Mouse (Mus musculus) gastrocnemius, adult 2 months (tissue): ENCODE measurements at regions not wholly inside any gene's neighbourhood (a gene's known extent, or its start where the extent isn't known, plus 50 kb on each side); places are given as distances from the start of the nearest gene placed in this dataset.

ENCODE experiments used
- DNase-seq: peaks from one replicate; pipeline ENCODE4 v3.0.0; 2022
- H3K27ac ChIP-seq: fragments of 200-600 bp; 2 replicates; pipeline ENCODE4 v1.8.1; 2022; ENCODE audit warnings: mild to moderate bottlenecking
- H3K4me3 ChIP-seq: fragments of 200-600 bp; 2 replicates; pipeline ENCODE4 v1.8.1; 2022; ENCODE audit warnings: mild to moderate bottlenecking, moderate library complexity
- CTCF ChIP-seq: fragments of 200-600 bp; IDR thresholded peaks from 2 replicates; pipeline ENCODE4 v1.8.1; 2022; ENCODE audit warnings: antibody characterized with exemption, mild to moderate bottlenecking, moderate library complexity
- intact Hi-C: fragments of 180-260 bp; cut with DNase I; formaldehyde crosslinking; loops from one replicate; pipeline ENCODE4 v1.15.1; 2025

DNA sequence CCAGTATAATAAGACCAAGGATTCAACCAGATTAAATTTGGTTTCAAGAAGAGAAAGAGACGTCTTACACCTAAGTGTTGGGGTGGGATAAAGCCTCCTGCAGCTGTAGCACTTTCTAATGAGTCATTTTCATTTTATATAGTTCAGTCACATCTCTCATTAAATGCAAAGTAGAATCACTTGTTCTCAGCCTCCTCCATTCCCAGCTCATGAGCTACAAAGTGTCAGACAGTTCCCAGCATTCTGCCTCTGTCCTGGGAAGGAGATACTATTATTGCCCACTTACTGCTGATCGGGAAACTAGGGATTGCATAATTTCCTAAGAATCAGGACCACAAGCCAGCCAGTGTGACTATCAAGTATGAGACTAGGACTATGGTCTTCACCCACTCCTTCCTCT is 158.9 kb downstream of the Tph2 start:
- no peak for TF ChIP-seq CTCF
- intact Hi-C loops: no loop called here
- Histone ChIP-seq H3K27ac (no peak overlapping the region), H3K4me3 (no peak overlapping the region)
- DNase-seq: no peak

DNA sequence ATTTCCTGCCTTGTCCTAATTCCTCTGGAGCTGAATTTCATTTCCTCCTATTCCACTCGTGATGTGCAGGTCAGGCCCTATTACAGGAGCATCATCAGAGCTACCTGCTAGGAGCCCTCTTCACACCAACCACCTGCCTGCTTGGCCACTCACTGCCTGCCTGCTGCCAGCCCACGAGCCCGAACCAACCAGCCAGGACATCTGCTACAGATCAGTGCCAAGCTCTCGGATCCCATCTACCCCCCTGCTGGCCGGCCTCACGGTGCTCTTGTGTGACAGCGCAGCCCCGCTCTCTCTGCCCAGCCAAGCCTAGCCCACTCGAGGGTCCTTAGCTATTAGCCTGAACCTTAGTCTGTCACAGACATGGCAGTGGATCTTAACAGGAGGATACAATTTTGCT is 165.4 kb downstream of the Tph2 start:
- intact Hi-C loops: no loop called here
- peak; percentile 13 for DNase-seq
- no peak for TF ChIP-seq CTCF

DNA sequence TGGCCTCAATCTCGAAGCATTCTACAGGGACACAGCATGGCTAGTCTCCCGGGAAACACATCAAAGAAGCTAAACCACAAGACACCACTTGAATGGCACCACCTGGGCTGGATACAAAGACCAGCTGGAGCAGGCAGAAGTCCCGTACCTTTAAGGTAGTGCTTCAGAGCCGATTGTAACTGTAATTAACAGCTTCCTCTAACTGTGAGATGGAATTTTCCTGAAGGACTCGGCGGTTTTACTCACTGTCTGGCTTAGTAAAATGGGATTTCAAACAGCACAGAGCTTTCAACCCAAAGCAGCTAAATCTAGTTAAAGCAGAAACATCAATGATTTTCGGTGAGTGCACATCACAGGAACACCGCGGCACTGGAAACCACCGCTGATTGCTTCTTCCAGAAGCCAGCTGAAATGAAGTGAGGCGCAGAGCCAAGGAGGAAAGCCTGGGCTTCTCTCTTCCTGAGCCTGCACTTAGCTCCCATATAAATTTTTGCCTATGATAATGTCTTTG is 171.3 kb downstream of the Tph2 start:
- intact Hi-C loops: no loop called here
- H3K27ac ChIP-seq: no peak overlapping the region
- peak overlapping the region; percentile 33 for H3K4me3 ChIP-seq
- DNase-seq: no peak
- TF ChIP-seq CTCF: no peak

More for the DNA sequence above, 165.4 kb downstream of the Tph2 start:
- Histone ChIP-seq H3K27ac (no peak overlapping the region), H3K4me3 (no peak overlapping the region)

DNA sequence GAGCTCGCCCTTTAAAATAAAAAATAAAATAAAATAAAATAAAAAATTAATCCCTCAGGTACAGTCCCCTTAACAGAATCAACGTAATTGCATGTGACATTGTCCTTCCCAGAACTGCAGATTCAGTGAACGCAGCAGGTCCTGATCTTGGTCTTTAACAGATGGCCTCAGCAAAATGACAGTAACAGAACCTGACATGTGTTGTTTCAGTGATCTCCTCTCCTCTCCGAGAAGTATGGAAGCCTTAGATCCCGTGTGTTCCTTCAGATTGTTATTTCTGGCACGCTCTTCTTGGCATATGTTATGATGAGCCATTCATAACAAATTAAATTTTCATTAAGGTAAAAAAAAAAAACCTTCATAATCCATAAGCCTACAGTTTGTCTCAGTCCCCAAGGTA is 171.9 kb downstream of the Tph2 start:
- Histone ChIP-seq H3K4me3 (no peak overlapping the region), H3K27ac (no peak overlapping the region)
- no peak for TF ChIP-seq CTCF
- intact Hi-C loops: no loop called here
- no peak for DNase-seq

DNA sequence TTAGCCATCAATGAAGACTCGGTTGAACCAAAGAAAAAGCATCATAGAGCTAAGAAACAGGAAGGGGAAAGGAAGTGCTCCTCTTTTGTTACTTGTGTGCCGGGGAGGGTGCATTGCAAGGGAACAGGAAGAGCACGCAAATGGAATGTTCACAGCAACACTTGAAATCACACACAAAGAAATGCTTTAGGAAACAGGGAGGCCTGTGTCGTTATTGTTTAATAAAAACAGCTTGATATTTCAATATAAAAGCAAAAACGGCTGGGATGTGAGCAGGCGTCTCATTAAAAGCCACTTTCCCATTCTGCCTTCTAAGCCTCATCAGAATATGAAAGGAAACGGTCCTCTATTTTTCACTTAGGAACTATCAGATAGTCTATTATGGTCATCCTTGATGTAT is 172.5 kb downstream of the Tph2 start:
- Histone ChIP-seq H3K4me3 (no peak overlapping the region), H3K27ac (no peak overlapping the region)
- TF ChIP-seq CTCF: no peak
- intact Hi-C loops: no loop called here
- no peak for DNase-seq

DNA sequence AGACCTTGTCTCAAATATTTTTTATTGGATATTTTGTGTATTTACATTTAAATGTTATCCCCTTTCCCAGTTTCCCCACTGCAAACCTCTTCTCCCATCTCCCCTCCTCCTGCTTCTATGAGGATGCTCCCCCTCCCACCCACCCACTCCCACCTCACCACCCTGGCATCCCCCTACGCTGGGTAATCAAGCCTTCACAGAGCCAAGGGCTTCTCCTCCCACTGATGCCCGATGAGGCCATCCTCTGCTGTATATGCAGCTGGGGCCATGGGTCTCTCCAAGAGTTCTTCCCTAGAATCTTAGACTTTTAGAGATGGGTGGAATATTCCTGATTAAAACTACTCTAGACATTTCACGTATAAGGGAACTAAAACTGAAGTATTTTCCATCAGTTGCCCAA is 172.9 kb downstream of the Tph2 start:
- DNase-seq: no peak
- intact Hi-C loops: no loop called here
- H3K4me3 ChIP-seq: no peak overlapping the region
- no peak for TF ChIP-seq CTCF
- H3K27ac ChIP-seq: no peak overlapping the region

DNA sequence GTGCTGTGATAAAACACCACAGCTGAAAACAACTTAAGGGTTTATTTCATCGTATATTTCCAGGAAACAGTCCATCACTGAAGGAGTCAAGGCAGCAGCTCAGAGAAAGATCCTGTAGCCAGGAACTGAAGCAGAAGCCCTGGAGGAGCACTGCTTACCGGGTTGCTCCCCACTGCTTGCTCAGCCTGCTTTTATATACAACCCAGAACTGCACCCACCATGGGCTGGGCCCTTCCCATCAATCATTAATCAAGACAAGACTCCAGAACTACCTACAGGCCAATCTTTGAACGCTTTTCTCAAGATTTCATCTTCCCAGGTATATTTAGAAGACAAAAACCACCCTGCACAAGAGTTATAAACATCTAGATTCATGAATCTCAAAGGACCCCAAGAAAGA is 188.4 kb downstream of the Tph2 start:
- TF ChIP-seq CTCF: no peak

DNA sequence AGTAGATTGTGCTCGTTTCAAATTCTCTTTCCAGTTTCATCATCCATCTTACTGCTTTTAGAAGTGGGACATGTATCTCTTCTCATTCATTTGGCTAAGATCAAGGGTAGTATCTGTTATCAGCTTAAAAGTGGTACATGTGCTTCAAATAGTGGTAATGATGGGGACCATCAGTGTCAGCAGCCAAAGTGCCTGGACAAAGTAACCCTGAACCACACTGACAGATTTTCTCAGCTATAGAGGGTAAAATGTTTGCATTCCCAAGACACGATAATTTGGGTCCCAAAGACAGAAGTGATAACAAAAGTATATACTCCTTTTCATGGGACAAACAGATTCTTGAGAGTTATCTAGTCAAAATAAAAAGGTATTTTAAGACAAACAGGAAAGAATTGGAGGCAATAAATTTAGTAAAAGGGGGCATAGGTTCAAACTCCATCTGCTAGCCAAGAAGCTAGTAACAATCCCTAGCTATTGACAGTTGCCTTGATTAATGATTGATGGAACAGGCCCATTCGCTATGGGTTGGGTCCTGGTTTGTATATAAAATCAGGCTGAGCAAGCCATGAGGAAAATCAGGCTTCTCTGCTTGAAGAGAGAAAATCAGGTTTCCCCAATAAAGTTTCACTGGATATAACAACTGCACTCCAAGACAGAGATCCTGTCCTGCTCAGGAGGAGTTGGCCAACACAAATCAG is 189.5 kb downstream of the Tph2 start:
- TF ChIP-seq CTCF: no peak
- intact Hi-C loops: no loop called here
- H3K4me3 ChIP-seq: no peak overlapping the region
- no peak overlapping the region for H3K27ac ChIP-seq
- no peak for DNase-seq

More for the DNA sequence above, 188.4 kb downstream of the Tph2 start:
- intact Hi-C loops: no loop called here
- no peak overlapping the region for H3K4me3 ChIP-seq
- no peak overlapping the region for H3K27ac ChIP-seq
- no peak for DNase-seq

DNA sequence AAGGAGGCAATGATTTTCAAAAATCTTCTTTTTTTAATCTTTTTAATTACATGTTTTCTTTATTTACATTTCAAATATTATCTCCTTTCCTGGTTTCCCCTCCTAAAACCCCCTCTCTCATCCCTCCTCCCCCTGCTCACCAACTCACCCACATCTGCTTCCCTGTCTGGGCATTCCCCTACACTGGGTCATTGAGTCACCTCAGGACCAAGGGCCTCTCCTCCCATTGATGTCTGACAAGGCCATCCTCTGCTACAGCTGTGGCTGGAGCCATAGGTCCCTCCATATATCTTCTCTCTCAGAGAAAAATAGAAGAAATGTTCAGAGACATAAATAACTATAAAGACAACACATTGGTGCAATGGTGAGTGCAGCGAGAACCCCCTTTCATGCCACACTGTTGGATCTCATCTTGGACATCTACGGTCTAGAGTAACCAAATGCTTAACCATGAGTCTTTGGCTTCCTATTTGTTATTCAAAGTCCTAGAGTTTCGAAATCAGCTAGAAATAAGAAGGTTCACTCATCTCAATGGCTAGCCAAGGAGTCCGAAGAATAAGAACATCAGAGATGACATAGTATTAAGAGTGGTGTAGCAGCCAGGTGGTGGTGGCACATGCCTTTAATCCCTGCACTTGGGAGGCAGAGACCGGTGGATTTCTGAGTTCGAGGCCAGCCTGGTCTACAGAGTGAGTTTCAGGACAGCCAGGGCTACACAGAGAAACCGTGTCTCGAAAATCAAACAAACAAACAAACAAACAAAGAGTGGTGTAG is 186.5 kb upstream of the Trhde start:
- no peak for TF ChIP-seq CTCF
- intact Hi-C loops: no loop called here
- DNase-seq: no peak
- no peak overlapping the region for H3K4me3 ChIP-seq
- no peak overlapping the region for H3K27ac ChIP-seq

DNA sequence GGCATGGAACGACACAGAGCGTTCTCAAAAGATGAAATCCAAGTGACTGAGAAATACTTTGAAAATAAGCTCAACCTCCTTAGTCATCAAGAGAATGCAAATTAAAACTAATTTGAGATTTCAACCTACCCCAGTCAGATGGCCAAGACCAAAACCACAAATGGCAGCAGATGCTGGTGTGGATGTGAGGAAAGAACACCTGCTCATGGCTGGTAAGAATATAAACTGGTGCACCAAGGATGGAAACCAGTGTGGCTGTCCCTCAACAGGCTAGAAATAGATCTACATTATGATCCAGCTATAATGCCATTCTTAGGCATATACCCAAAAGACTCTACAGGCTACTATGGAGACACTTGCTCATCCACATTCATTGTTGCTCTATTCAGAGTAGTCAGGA is 170.3 kb upstream of the Trhde start:
- Histone ChIP-seq H3K27ac (no peak overlapping the region), H3K4me3 (no peak overlapping the region)
- DNase-seq: no peak
- no peak for TF ChIP-seq CTCF
- intact Hi-C loops: no loop called here

DNA sequence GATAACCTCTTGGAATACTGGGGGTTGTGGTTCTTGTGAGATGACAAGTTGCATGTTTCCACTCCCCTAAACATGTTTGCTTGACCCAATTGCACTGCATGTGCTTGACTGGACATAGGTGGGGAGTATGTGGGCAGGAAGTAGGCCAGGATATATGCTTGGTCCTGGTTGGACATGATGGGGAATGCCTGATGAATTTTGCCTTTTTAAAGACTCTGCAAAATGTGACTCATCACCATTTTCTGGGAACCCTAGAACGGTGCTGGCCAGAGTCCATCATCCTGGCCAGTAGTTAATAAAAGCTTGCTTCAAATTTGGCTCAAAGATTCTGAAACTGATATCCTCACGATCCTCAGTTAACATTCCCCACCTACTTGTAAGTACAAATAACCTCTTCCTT is 161.5 kb upstream of the Trhde start:
- intact Hi-C loops: no loop called here
- no peak overlapping the region for H3K27ac ChIP-seq
- no peak for TF ChIP-seq CTCF
- peak; percentile 18 for DNase-seq
- no peak overlapping the region for H3K4me3 ChIP-seq

DNA sequence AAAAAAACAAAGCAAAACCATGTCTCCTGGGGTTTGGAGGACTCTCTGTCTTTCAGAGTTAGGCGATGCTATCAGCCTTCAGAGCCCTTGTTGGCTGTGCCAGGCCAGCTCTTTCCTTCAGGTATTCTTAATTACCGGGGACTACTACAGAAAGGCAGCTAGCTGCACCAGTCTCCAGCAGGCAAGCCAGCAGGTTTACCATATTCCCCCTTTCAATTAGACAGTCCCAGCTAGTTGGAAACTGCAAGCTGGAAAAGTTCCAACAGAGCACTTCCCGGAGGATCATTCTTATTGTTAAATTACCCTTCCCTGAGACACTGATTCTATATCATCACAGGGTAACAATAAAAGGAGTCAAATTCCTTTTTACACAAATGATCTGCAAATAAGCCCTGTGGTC is 155.8 kb upstream of the Trhde start:
- intact Hi-C loops: no loop called here
- no peak for DNase-seq
- no peak overlapping the region for H3K27ac ChIP-seq
- no peak overlapping the region for H3K4me3 ChIP-seq
- no peak for TF ChIP-seq CTCF

DNA sequence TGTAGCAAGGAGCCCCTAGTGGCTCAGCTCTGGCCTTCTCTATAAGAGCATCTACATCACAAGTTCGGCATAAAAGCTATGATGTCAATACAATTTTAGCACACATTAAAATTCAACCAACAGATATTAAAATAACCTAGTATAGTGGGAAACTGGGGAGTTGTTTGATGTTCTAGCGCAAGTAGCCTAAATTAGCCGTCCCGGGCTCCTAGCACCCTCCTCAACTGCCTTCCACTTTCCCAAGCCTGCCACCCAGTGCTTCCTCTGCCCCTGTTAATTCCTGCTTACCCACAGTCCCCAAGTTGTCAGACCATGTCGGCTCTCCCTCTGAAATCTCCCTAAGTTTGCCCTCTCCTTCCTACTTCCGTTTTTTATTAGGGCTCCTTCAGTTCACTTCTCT is 154.2 kb upstream of the Trhde start:
- TF ChIP-seq CTCF: no peak
- intact Hi-C loops: no loop called here
- no peak overlapping the region for H3K27ac ChIP-seq

DNA sequence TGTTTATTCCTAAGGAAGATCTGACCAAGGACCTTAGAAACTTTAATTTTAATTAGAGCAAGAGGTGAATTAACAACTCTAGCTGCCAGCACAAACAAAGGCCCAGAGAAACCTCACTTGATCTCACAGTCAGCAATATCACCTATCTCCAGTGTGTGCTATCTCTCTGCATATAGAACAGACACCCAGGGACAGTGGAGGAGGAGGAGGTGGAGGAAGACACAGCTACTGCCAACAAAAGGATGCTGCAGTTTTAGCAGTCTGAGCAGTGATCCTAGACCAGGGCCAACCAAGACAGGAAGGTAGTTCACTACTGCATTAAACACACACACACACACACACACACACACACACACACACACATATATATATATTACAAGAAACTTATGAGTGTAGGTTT is 153.5 kb upstream of the Trhde start:
- TF ChIP-seq CTCF: no peak
- DNase-seq: no peak
- no peak overlapping the region for H3K27ac ChIP-seq
- intact Hi-C loops: no loop called here
- H3K4me3 ChIP-seq: no peak overlapping the region

More for the DNA sequence above, 154.2 kb upstream of the Trhde start:
- H3K4me3 ChIP-seq: no peak overlapping the region
- DNase-seq: no peak
